Mouse (Mus musculus): ENCODE data around the gene Nectin1. TPM values are rescaled to one million over a fixed set of nuclear protein-coding genes. Genes with fewer than 3 reads are reported as not detected.
A peak's percentile ranks its signal among the peaks of the same experiment; 100 is the strongest.

The Nectin1 gene
- polyA plus RNA-seq, 1 experiment: 26.4 TPM

GRCm38 (mm10) chr9:43842921-43843577 lies 99.3 kb downstream of the Nectin1 start:
- 6% methylated on average over 8 of the region's 8 CpGs for WGBS
- no peak for DNase-seq
- Histone ChIP-seq H3K4me3 (replicated peaks; ENCODE audit: extremely low read depth, low read depth, low read length) (no peak overlapping the region), H3K4me1 (ENCODE audit: control insufficient read depth, insufficient read depth, low read length) (no peaks in the 10 kb centered on the region)
- TF ChIP-seq POLR2A (IDR thresholded peaks at IDR 0.05; ENCODE audit: borderline replicate concordance, extremely low read depth, low read depth, low read length): no peak
- no peak for TF ChIP-seq CTCF (IDR thresholded peaks at IDR 0.05; ENCODE audit: insufficient read depth, low read length)

- Histone ChIP-seq H3K4me1 (ENCODE audit: control insufficient read depth, insufficient read depth, low read length) (no peaks in the 10 kb centered on the region), H3K4me3 (replicated peaks; ENCODE audit: extremely low read depth, low read depth, low read length) (no peak overlapping the region)
- DNase-seq: no peak
- WGBS: 0% methylated on average over 2 of the region's 3 CpGs
- TF ChIP-seq POLR2A (IDR thresholded peaks at IDR 0.05; ENCODE audit: borderline replicate concordance, extremely low read depth, low read depth, low read length) (no peak), CTCF (IDR thresholded peaks at IDR 0.05; ENCODE audit: insufficient read depth, low read length) (no peak)
Observed at GRCm38 (mm10) chr9:43843711-43844127, 99.9 kb downstream of the Nectin1 start.

- Histone ChIP-seq H3K4me3 (replicated peaks; ENCODE audit: extremely low read depth, low read depth, low read length) (no peak overlapping the region), H3K4me1 (ENCODE audit: control insufficient read depth, insufficient read depth, low read length) (no peaks in the 10 kb centered on the region)
- DNase-seq: peak; percentile 44
- TF ChIP-seq POLR2A (IDR thresholded peaks at IDR 0.05; ENCODE audit: borderline replicate concordance, extremely low read depth, low read depth, low read length): no peak
- TF ChIP-seq CTCF (IDR thresholded peaks at IDR 0.05; ENCODE audit: insufficient read depth, low read length): peak; percentile 64
- WGBS: 13% methylated on average over 17 of the region's 17 CpGs
Observed at GRCm38 (mm10) chr9:43845660-43846455, 102.1 kb downstream of the Nectin1 start.

- no peak overlapping the region for H3K4me3 ChIP-seq (replicated peaks; ENCODE audit: extremely low read depth, low read depth, low read length)
- 57% methylated on average over 5 of the region's 5 CpGs for WGBS
- TF ChIP-seq POLR2A (IDR thresholded peaks at IDR 0.05; ENCODE audit: borderline replicate concordance, extremely low read depth, low read depth, low read length): no peak
- TF ChIP-seq CTCF (IDR thresholded peaks at IDR 0.05; ENCODE audit: insufficient read depth, low read length): no peak
- no peaks in the 10 kb centered on the region for H3K4me1 ChIP-seq (ENCODE audit: control insufficient read depth, insufficient read depth, low read length)
- no peak for DNase-seq
Observed at GRCm38 (mm10) chr9:43847861-43848260, 104.1 kb downstream of the Nectin1 start.

GRCm38 (mm10) chr9:43850281-43850680 lies 106.5 kb downstream of the Nectin1 start:
- DNase-seq: no peak
- 64% methylated on average over 8 of the region's 8 CpGs for WGBS
- Histone ChIP-seq H3K4me1 (ENCODE audit: control insufficient read depth, insufficient read depth, low read length) (no peaks in the 10 kb centered on the region), H3K4me3 (replicated peaks; ENCODE audit: extremely low read depth, low read depth, low read length) (no peak overlapping the region)
- TF ChIP-seq POLR2A (IDR thresholded peaks at IDR 0.05; ENCODE audit: borderline replicate concordance, extremely low read depth, low read depth, low read length) (no peak), CTCF (IDR thresholded peaks at IDR 0.05; ENCODE audit: insufficient read depth, low read length) (no peak)

- TF ChIP-seq CTCF (IDR thresholded peaks at IDR 0.05; ENCODE audit: insufficient read depth, low read length) (no peak), POLR2A (IDR thresholded peaks at IDR 0.05; ENCODE audit: borderline replicate concordance, extremely low read depth, low read depth, low read length) (no peak)
- DNase-seq: no peak
- Histone ChIP-seq H3K4me3 (replicated peaks; ENCODE audit: extremely low read depth, low read depth, low read length) (no peak overlapping the region), H3K4me1 (ENCODE audit: control insufficient read depth, insufficient read depth, low read length) (no peaks in the 10 kb centered on the region)
- WGBS: 64% methylated on average over 7 of the region's 7 CpGs
Observed at GRCm38 (mm10) chr9:43851154-43851553, 107.4 kb downstream of the Nectin1 start.

- TF ChIP-seq POLR2A (IDR thresholded peaks at IDR 0.05; ENCODE audit: borderline replicate concordance, extremely low read depth, low read depth, low read length) (no peak), CTCF (IDR thresholded peaks at IDR 0.05; ENCODE audit: insufficient read depth, low read length) (no peak)
- Histone ChIP-seq H3K4me3 (replicated peaks; ENCODE audit: extremely low read depth, low read depth, low read length) (no peak overlapping the region), H3K4me1 (ENCODE audit: control insufficient read depth, insufficient read depth, low read length) (no peaks in the 10 kb centered on the region)
- no peak for DNase-seq
- 79% methylated on average over 7 of the region's 7 CpGs for WGBS
Observed at GRCm38 (mm10) chr9:43855887-43856286, 112.1 kb downstream of the Nectin1 start.

Measured in lung, adult 2 months (tissue).